Mouse (Mus musculus) C2C12 (cell line): Measurements from ENCODE around the gene Cst8.

Experiments
- CEBPB ChIP-seq: IDR thresholded peaks from one replicate; pipeline ENCODE4 v1.6.1; 2011; ENCODE audit warnings: low read depth, mild to moderate bottlenecking, control low read depth, moderate library complexity
- CTCF ChIP-seq: IDR thresholded peaks from one replicate; pipeline ENCODE4 v1.5.1; 2011; ENCODE audit not compliant: control insufficient read depth, insufficient read depth, insufficient read length

DNA sequence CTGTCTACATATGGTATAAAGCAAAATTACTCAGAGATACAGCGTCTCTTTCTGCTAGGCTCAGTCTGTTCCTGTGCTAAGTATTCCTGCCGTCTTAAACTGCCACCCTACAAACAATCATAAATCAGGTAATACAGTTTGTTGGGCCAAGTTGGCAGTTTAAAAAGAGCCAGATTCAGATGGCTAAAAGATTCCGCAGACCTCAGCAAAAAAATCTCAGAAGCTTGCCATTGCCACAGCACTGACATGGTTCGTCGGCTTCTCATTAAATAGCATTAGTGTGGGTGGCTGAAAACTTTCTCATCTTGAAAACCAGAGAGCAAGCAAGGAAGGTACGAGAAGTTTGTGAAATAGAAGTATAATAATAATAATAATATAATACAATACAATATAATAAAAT is 8.1 kb downstream of the Cst8 start:
- TF ChIP-seq CEBPB = no peak
- no peak for TF ChIP-seq CTCF
